Mouse (Mus musculus) forebrain, embryonic 10.5 days (tissue): ENCODE data around the gene Trim46. TPM values are rescaled to one million over a fixed set of nuclear protein-coding genes. Genes with fewer than 3 reads are reported as not detected.

Source experiments
- DNase-seq: peaks from one replicate; pipeline ENCODE4 v3.0.0-alpha.2; 2017; ENCODE audit warnings: low spot score; ENCODE audit errors: extremely low spot score
- H3K27ac ChIP-seq: fragments of 300-500 bp; sonication (generic); 2 replicates; pipeline ENCODE4 v1.5.1; 2016; ENCODE audit warnings: mild to moderate bottlenecking
- H3K27me3 ChIP-seq: fragments of 300-500 bp; sonication (generic); 2 replicates; pipeline ENCODE4 v1.6.1; 2016; ENCODE audit warnings: mild to moderate bottlenecking; ENCODE audit not compliant: poor library complexity, severe bottlenecking
- H3K36me3 ChIP-seq: fragments of 300-500 bp; sonication (generic); replicated peaks from 2 replicates; pipeline ENCODE4 v1.6.1; 2016; ENCODE audit warnings: mild to moderate bottlenecking, moderate library complexity
- H3K4me1 ChIP-seq: fragments of 300-500 bp; sonication (generic); 2 replicates; pipeline ENCODE4 v1.6.1; 2016
- H3K4me3 ChIP-seq: fragments of 300-500 bp; sonication (generic); 2 replicates; pipeline ENCODE4 v1.5.1; 2016; ENCODE audit warnings: mild to moderate bottlenecking, moderate library complexity
- H3K9me3 ChIP-seq: fragments of 300-500 bp; sonication (generic); 2 replicates; pipeline ENCODE4 v1.6.1; 2016; ENCODE audit warnings: mild to moderate bottlenecking, moderate library complexity
- WGBS: fragments of 180-500 bp; shearing (Covaris S2); methylation state at CpG from one replicate; pipeline ENCODE4 v1.1.7; 2016; 5-methylcytosine and 5-hydroxymethylcytosine counted together
- polyA plus RNA-seq: library from polyadenylated mRNA; unstranded; fragments of >200 nt; fragmentation: Nextera tagmentation; extraction: Ambion mirVana; gene quantifications from 2 replicates; pipeline ENCODE4 v1.2.1, GENCODE M21; 2016

Trim46 gene
- polyA plus RNA-seq, 1 experiment from 2014 or later: 4.4 TPM

DNA sequence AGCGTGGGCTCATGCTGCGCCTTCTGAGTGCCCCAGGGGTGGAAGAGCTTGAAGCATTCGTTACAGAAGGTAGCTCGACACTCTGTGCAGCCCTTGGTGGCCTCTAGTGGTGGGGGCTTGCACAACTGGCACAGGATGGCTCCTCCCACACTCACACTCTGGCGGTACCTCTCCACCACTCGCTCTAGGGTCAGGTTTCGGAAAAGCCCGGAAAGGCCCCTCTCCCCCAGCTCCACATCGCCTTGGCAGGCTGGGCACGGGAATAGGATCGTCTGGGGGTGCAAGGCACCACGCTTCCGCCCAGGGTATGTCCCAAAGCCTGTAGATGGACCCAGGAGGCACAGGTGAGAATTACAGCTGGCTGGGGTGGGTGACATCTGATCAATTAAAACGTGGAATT, 2.5 kb downstream of the Trim46 start:
- Histone ChIP-seq H3K9me3 (no peaks in the 10 kb centered on the region), H3K27me3 (peaks cover 30% of the 10 kb centered on the region), H3K4me3 (peak overlapping the region; percentile 83), H3K36me3 (peaks cover 30% of the 10 kb centered on the region), H3K27ac (peak overlapping the region; percentile 69), H3K4me1 (peaks cover 54% of the 10 kb centered on the region)
- DNase-seq: peak; percentile 59
- WGBS: 9% methylated on average over 14 of the region's 14 CpGs

DNA sequence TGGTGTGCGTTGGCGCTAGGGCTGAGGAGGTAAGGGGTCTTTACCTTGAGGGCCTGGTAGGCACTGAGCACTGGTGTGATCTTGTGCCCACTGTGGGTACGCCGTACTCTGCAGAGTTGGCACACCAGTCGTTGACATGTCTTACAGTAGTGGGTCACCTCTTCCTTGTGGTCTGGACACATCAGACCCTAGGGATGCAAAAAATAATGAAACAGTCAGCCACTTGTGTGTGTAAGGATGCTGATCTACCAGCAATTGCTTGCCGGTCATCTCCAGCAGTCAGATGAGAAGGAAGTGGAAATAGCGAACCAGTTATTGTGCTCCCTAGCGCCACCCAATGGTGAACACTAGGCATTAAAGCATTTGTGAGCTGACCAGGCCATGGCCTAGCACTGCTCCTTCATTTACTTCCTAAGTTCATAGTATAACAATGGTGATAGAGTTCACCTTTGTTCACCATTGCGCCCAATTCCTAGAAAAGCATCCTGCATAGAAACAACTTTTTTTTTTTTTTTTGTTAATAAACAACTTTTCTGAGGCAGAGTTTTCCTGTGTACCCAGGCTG, 3.7 kb downstream of the Trim46 start:
- H3K27me3 ChIP-seq: peaks cover 30% of the 10 kb centered on the region
- peaks cover 30% of the 10 kb centered on the region for H3K36me3 ChIP-seq
- no peaks in the 10 kb centered on the region for H3K9me3 ChIP-seq
- peak; percentile 43 for DNase-seq
- peaks cover 51% of the 10 kb centered on the region for H3K4me1 ChIP-seq
- H3K27ac ChIP-seq: no peak overlapping the region
- WGBS: 76% methylated on average over 9 of the region's 9 CpGs
- no peak overlapping the region for H3K4me3 ChIP-seq

DNA sequence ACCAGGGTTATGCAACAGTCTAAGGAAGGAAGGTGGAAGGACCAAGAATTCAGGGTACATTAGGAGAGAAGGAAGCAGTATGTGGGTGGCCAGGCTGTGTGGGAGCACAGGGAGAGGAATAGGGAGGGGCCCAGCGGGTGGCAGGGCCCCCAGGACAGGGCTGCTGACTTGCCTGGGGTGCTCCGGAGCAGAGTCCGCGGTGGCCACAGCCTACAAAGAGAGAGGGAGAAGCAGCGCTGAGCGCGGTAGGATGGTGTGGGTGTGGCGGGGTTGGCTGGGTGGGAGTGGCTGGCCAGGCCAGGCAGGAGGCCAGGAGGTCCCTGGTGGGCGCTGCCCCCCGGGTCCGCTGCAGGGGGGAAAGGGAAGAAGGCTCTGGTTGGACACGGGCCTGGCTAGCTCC, 7.6 kb downstream of the Trim46 start:
- peaks cover 64% of the 10 kb centered on the region for H3K36me3 ChIP-seq
- no peak overlapping the region for H3K4me3 ChIP-seq
- H3K9me3 ChIP-seq: no peaks in the 10 kb centered on the region
- H3K4me1 ChIP-seq: peaks cover 13% of the 10 kb centered on the region
- H3K27me3 ChIP-seq: peaks cover 9% of the 10 kb centered on the region
- no peak for DNase-seq
- H3K27ac ChIP-seq: peak overlapping the region; percentile 31; the same call in 1 of the 2 replicates
- 76% methylated on average over 12 of the region's 12 CpGs for WGBS

DNA sequence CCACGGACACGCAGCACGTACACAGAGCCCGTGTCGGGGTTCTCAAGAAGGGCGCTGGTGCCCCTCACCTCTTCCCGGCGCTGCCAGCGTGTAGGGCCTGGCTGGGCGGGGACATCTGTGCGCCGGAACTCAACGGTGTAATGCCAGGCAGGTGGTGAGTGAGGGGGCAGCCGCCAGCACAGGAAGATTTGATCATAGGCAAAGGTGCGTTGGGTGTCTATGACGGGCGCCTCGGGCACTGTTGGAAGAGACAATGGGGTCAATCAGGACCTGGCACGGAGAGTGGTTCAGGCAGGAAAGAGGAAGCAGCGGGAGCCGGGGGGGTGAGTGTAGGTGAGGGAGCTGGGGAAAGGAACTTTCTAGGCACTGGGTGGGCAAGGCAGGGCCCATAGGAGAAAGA, 8.4 kb downstream of the Trim46 start:
- Histone ChIP-seq H3K27me3 (0 out of 2 replicates have a peak, but pooled peaks cover 6% of the 10 kb centered on the region), H3K36me3 (peaks cover 69% of the 10 kb centered on the region), H3K27ac (no peak overlapping the region), H3K9me3 (no peaks in the 10 kb centered on the region), H3K4me1 (peaks cover 13% of the 10 kb centered on the region), H3K4me3 (no peak overlapping the region)
- no peak for DNase-seq
- 94% methylated on average over 21 of the region's 21 CpGs for WGBS

DNA sequence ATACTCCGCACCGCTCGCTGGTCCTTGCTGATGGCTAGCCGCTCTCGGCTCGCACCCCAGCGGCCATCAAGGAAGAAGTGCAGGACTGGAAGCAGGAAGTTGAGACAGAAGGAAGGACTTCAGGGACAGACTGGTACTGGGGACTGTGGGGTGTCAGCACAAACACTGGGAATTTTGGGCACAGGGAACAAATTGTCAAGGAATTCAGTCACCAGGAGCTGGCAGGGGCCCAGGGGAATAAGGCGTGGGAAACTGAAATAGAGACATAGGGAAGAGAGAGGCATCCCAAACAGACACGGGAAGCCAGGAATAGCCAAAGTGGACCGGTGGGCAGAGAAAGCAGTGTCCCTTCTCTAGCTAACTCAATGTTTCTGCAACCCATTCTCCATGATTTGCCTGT, 9.6 kb downstream of the Trim46 start:
- Histone ChIP-seq H3K27ac (peak overlapping the region; percentile 36; the same call in 1 of the 2 replicates), H3K36me3 (peaks cover 66% of the 10 kb centered on the region), H3K4me3 (no peak overlapping the region), H3K4me1 (peaks cover 23% of the 10 kb centered on the region), H3K27me3 (peaks cover 11% of the 10 kb centered on the region; the same call in 1 of the 2 replicates), H3K9me3 (no peaks in the 10 kb centered on the region)
- 95% methylated on average over 10 of the region's 10 CpGs for WGBS
- DNase-seq: no peak

DNA sequence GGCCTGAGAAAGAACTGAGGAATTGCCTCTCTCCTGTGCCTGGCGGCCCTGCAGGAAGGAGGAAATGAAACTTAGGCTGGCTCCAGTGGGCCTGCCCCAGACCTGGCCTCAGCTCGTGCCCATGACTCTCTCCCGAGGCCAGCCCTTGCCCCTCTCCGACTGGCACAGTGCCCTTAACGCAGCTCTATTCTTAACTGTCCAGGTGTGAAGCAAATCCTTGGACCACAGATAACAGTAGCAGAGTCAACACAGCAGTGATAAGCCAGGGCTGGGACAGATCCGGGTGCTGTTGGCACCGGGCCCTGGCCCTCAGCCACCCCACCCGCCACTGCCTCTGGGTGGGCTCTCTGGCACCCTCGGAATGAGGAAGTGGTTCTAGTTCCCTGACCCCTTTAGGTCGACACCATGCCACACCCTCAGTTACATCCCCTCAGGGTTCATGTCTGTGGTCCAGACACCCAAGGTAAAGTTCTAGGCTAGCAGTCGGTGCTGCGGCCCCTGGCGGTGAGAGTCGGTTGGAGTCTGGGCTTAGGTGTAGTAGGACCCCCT, 12.5 kb downstream of the Trim46 start:
- Histone ChIP-seq H3K27ac (no peak overlapping the region), H3K4me3 (no peak overlapping the region), H3K36me3 (peaks cover 65% of the 10 kb centered on the region), H3K27me3 (peaks cover 33% of the 10 kb centered on the region), H3K9me3 (no peaks in the 10 kb centered on the region), H3K4me1 (peaks cover 38% of the 10 kb centered on the region)
- DNase-seq: no peak
- 88% methylated on average over 14 of the region's 14 CpGs for WGBS

DNA sequence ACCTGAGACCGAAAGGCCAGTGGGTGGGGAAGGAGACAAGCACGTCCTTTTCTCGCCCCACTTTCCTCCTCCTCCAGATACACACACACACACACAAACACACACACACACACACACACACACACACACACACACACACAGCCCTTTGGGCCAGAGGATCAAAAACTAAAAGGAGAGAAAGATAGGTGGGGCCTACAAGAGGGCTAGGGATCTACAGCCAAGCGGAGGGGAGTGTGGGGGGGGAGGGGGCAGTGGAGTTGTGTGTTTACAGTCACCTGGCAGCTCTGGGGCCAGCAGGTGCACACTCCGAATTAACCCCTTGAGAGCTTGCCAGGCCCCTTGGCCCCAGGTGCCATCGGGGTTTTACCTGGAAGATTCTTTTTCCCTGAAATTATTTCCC, 13.5 kb downstream of the Trim46 start:
- H3K4me3 ChIP-seq: no peak overlapping the region
- 65% methylated on average over 6 of the region's 6 CpGs for WGBS

DNA sequence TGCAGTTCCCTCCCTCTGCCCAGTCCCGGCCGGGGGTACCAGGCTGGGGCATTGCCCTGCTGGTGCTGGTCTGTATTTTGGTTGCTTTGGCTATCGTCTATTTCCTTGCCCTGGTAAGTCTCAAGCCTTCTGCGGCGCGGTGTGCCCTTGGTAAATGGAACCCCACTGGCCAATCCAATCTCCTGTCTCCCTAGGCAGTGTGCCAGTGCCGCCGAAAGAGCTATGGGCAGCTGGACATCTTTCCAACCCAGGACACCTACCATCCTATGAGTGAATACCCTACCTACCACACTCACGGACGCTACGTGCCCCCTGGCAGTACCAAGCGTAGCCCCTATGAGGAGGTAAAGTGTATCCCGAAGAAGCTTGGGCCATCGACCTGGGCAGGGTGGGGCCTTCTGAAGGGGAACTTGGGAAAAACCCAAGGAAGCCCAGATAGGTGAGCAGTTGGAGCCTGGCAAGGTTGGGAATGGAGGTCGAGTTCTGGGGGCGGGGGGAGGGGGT, 14.3 kb downstream of the Trim46 start:
- WGBS: 76% methylated on average over 16 of the region's 16 CpGs
- Histone ChIP-seq H3K9me3 (no peaks in the 10 kb centered on the region), H3K36me3 (peaks cover 47% of the 10 kb centered on the region), H3K4me1 (peaks cover 48% of the 10 kb centered on the region), H3K27me3 (peaks cover 34% of the 10 kb centered on the region), H3K4me3 (no peak overlapping the region), H3K27ac (no peak overlapping the region)
- no peak for DNase-seq

More for the DNA sequence above, 13.5 kb downstream of the Trim46 start:
- Histone ChIP-seq H3K27me3 (peaks cover 34% of the 10 kb centered on the region), H3K4me1 (peaks cover 40% of the 10 kb centered on the region), H3K27ac (no peak overlapping the region), H3K36me3 (peaks cover 55% of the 10 kb centered on the region), H3K9me3 (no peaks in the 10 kb centered on the region)
- DNase-seq: no peak

DNA sequence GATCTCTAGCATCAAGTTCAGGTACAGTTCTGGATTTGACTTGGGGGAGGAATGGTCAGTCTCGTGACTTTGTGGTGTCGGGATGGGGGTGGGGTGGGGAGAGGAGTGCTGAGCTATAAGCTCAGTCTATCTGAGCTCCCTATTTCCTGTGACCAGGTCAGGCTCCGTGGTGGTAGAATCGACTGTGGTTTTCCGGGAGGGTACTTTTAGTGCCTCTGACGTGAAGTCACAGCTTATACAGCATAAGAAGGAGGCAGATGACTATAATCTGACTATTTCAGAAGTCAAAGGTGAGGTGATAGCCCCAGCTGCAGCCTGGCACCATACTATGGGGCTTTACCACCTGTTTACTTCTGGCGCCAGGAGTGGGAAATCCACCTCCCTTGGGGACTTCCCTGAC, 14.8 kb downstream of the Trim46 start:
- no peak for DNase-seq
- no peaks in the 10 kb centered on the region for H3K9me3 ChIP-seq
- peaks cover 42% of the 10 kb centered on the region for H3K36me3 ChIP-seq
- H3K27ac ChIP-seq: no peak overlapping the region
- peaks cover 36% of the 10 kb centered on the region for H3K27me3 ChIP-seq
- H3K4me3 ChIP-seq: no peak overlapping the region
- 76% methylated on average over 7 of the region's 7 CpGs for WGBS
- peaks cover 53% of the 10 kb centered on the region for H3K4me1 ChIP-seq

DNA sequence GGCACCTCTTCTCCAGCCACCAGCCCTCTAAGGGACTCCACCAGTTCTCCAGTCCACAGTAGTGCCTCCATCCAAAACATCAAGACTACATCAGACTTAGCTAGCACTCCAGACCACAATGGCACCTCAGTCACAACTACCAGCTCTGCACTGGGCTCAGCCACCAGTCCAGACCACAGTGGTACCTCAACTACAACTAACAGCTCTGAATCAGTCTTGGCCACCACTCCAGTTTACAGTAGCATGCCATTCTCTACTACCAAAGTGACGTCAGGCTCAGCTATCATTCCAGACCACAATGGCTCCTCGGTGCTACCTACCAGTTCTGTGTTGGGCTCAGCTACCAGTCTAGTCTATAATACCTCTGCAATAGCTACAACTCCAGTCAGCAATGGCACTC, 15.5 kb downstream of the Trim46 start:
- H3K36me3 ChIP-seq: peaks cover 39% of the 10 kb centered on the region
- no peaks in the 10 kb centered on the region for H3K9me3 ChIP-seq
- no peak overlapping the region for H3K4me3 ChIP-seq
- H3K27ac ChIP-seq: peak overlapping the region; percentile 46; the same call in 1 of the 2 replicates
- 92% methylated on average over 2 of the region's 2 CpGs for WGBS
- H3K4me1 ChIP-seq: peaks cover 60% of the 10 kb centered on the region
- H3K27me3 ChIP-seq: peaks cover 44% of the 10 kb centered on the region
- no peak for DNase-seq

DNA sequence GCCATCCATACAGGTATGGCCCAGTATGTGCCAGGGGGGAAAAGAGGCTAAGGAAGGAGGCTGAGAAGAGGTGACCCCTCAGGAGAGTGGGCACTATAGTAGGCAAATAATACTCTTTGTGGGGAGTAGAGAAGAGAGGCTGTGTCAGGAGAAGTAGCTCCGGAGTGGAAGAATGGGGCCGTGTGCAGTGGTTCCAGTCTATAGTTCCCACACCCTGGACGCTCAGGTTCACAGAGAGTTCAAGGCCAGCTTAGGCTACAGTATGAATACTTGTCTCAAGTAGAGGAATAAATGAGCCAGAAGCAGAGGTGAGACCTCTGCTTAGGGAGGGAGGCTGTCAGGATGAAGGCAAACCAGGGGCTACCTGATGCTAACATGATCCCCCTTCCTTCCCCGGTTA, 16.8 kb downstream of the Trim46 start:
- no peak for DNase-seq

DNA sequence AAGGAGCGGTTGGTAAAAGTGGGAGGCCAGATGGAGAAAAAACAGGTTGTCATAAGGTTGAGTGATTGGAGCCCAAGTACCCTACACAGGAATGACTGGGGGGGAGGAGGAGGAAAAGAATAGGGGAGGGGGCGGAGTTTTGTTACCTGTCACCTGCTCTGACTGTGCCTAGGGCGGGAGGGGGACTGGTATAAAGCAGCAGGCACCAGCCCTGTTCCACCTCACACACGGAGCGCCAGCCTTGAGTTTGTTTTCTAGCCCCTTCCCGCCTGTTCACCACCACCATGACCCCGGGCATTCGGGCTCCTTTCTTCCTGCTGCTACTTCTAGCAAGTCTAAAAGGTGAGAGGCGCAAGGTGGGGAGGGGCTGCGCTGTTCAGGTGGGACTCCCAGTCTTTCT, 17.3 kb downstream of the Trim46 start, which contains the start of gene Muc1:
TSS of gene Muc1 (plus strand) at position 222 of the 400 bp plus-strand sequence.
- no peak for DNase-seq
- H3K27ac ChIP-seq: peak within 1 kb of the TSS; percentile 99
- H3K27me3 ChIP-seq: peaks cover 43% of the 10 kb centered on the region
- no peaks in the 10 kb centered on the region for H3K9me3 ChIP-seq
- peaks cover 43% of the 10 kb centered on the region for H3K36me3 ChIP-seq
- WGBS: 24% methylated on average over 10 of the region's 10 CpGs
- H3K4me3 ChIP-seq: peak within 1 kb of the TSS; percentile 91
- peaks cover 78% of the 10 kb centered on the region for H3K4me1 ChIP-seq

More for the DNA sequence above, 16.8 kb downstream of the Trim46 start:
- 0 out of 2 replicates have a peak overlapping the region, but pooled peaks have one; percentile 91 for H3K4me3 ChIP-seq
- H3K36me3 ChIP-seq: peaks cover 43% of the 10 kb centered on the region
- peak overlapping the region; percentile 99; the same call in 1 of the 2 replicates for H3K27ac ChIP-seq
- 56% methylated on average over 4 of the region's 4 CpGs for WGBS
- H3K4me1 ChIP-seq: peaks cover 73% of the 10 kb centered on the region
- peaks cover 43% of the 10 kb centered on the region for H3K27me3 ChIP-seq
- no peaks in the 10 kb centered on the region for H3K9me3 ChIP-seq

DNA sequence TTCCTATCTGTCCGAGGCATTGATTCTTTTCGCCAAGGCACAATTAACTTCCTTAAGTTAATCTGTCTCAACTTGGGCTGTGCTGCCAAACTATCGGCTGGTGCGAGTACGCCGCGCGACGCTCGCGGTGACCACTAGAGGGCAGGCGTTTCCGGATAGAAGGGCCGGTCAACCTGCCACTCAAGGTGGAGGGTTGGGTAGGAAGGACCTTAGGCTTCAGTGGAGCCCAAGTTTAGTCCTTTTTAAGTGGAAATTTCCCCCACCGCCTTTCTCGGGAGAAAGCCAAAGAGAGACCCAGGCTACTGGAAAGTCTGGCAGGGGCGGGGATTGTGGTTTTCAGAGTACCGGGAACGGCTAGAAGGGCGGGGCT, 17.9 kb downstream of the Trim46 start:
- H3K4me1 ChIP-seq: peaks cover 84% of the 10 kb centered on the region
- WGBS: 1% methylated on average over 20 of the region's 20 CpGs
- peak overlapping the region; percentile 99 for H3K27ac ChIP-seq
- peak; percentile 90 for DNase-seq
- peaks cover 43% of the 10 kb centered on the region for H3K27me3 ChIP-seq
- H3K36me3 ChIP-seq: peaks cover 44% of the 10 kb centered on the region
- H3K4me3 ChIP-seq: peak overlapping the region; percentile 91
- H3K9me3 ChIP-seq: no peaks in the 10 kb centered on the region
